Mouse (Mus musculus) skeletal muscle tissue, adult 2 months (tissue): ENCODE data around the gene Asb9.

Experiments used
- DNase-seq: peaks from one replicate; pipeline ENCODE4 v3.0.0-alpha.2; 2012; ENCODE audit warnings: low read depth, low spot score

The Asb9 gene

GRCm38 (mm10) chrX:164505709-164506498 lies at the start of gene Asb9:
Asb9 (plus strand) TSS chrX:164506327.
- no peak for DNase-seq

GRCm38 (mm10) chrX:164459205-164459878 lies 46.8 kb upstream of the Asb9 start:
- DNase-seq, result no peak

GRCm38 (mm10) chrX:164502258-164502657 lies 3.9 kb upstream of the Asb9 start:
- DNase-seq, result no peak

- no peak for DNase-seq
These were observed 941 bp downstream of the Asb9 start for GRCm38 (mm10) chrX:164507068-164507467.

GRCm38 (mm10) chrX:164508728-164509127 lies 2.6 kb downstream of the Asb9 start:
- no peak for DNase-seq

- DNase-seq, result no peak
These were observed 16.0 kb downstream of the Asb9 start for GRCm38 (mm10) chrX:164522138-164522537.

- no peak for DNase-seq
These were observed 20.4 kb downstream of the Asb9 start for GRCm38 (mm10) chrX:164526566-164526965.

- DNase-seq, result peak; percentile 18
These were observed 35.5 kb downstream of the Asb9 start for GRCm38 (mm10) chrX:164541436-164542317.

- DNase-seq, result no peak
These were observed 64.1 kb downstream of the Asb9 start for GRCm38 (mm10) chrX:164570195-164570594.

- DNase-seq, result no peak
These were observed 70.8 kb downstream of the Asb9 start for GRCm38 (mm10) chrX:164576967-164577366.
